Mouse (Mus musculus) kidney, postnatal 0 days (tissue): ENCODE data around the gene Tex44. TPM values are rescaled to one million over a fixed set of nuclear protein-coding genes. Genes with fewer than 3 reads are reported as not detected.

Experiments
- ATAC-seq: fragments of 200-750 bp; cut with Nextera tagmentation; replicated peaks from 2 replicates; pipeline ENCODE4 v1.8.0; 2017; ENCODE audit warnings: low read depth, moderate number of reproducible peaks, moderate TSS enrichment, moderate library complexity; ENCODE audit not compliant: low FRiP score
- DNase-seq: peaks from one replicate; pipeline ENCODE4 v3.0.0-alpha.2; 2016; ENCODE audit warnings: low spot score
- H3K27ac ChIP-seq: fragments of 300-500 bp; sonication (generic); 2 replicates; pipeline ENCODE4 v1.5.1; 2014; ENCODE audit warnings: mild to moderate bottlenecking
- H3K27me3 ChIP-seq: fragments of 300-500 bp; sonication (generic); 2 replicates; pipeline ENCODE4 v1.6.1; 2014; ENCODE audit warnings: low read length, mixed read lengths; ENCODE audit not compliant: insufficient read depth
- H3K36me3 ChIP-seq: fragments of 300-500 bp; sonication (generic); 2 replicates; pipeline ENCODE4 v1.6.1; 2014; ENCODE audit warnings: low read length, mixed read lengths; ENCODE audit not compliant: insufficient read depth
- H3K4me1 ChIP-seq: fragments of 300-500 bp; sonication (generic); replicated peaks from 2 replicates; pipeline ENCODE4 v1.6.1; 2014; ENCODE audit warnings: antibody characterized with exemption, low read length, mixed read lengths; ENCODE audit not compliant: insufficient read depth
- H3K4me2 ChIP-seq: fragments of 300-500 bp; sonication (generic); 2 replicates; pipeline ENCODE4 v1.6.1; 2014; ENCODE audit warnings: mild to moderate bottlenecking, low read length, moderate library complexity, mixed read lengths
- H3K4me3 ChIP-seq: fragments of 300-500 bp; sonication (generic); replicated peaks from 2 replicates; pipeline ENCODE4 v1.5.1; 2014; ENCODE audit warnings: low read depth, low read length
- H3K9ac ChIP-seq: fragments of 300-500 bp; sonication (generic); 2 replicates; pipeline ENCODE4 v1.6.1; 2014; ENCODE audit warnings: low read depth, low read length
- H3K9me3 ChIP-seq: fragments of 300-500 bp; sonication (generic); replicated peaks from 2 replicates; pipeline ENCODE4 v1.6.1; 2016; ENCODE audit warnings: low read length, inconsistent platforms, mixed read lengths
- CTCF ChIP-seq: IDR thresholded peaks from 2 replicates; pipeline ENCODE4 v1.5.1; 2016; ENCODE audit warnings: antibody characterized with exemption, low read depth, mild to moderate bottlenecking, moderate library complexity
- WGBS: fragments of 180-500 bp; shearing (Covaris S2); extraction: QIAGEN DNeasy Blood & Tissue Kit; methylation state at CpG from one replicate; pipeline ENCODE4 v1.1.7; 2014; 5-methylcytosine and 5-hydroxymethylcytosine counted together
- polyA plus RNA-seq: library from polyadenylated mRNA; unstranded; fragments of >200 nt; fragmentation: Nextera tagmentation; extraction: Ambion mirVana; gene quantifications from 2 replicates; pipeline ENCODE4 v1.2.1, GENCODE M21; 2015

Tex44 gene
- polyA plus RNA-seq, 1 experiment from 2014 or later, result not detected

DNA sequence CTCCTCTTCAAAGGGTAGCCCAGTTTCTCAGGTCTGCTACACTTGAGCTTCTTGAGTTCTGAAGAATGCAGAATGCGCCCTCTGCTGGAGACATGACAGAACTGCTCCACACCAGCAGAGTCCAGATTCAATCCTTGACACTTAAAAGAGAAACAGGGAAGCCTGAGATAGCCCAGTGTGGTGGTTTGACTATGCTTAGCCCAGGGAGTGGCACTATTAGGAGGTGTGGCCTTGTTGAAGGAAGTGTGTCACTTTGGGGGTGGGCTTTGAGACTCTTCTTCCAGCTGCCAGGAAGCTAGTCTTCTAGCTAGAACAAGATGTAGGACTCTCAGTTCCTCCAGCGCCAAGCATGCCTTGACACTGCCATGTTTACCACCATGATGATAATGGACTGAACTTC, 3.9 kb downstream of the Tex44 start:
- DNase-seq (peak; percentile 87), ATAC-seq (no peak)
- no peaks in the 10 kb centered on the region for H3K36me3 ChIP-seq
- H3K9me3 ChIP-seq, result no peaks in the 10 kb centered on the region
- H3K27ac ChIP-seq, result no peak overlapping the region
- no peak overlapping the region for H3K4me3 ChIP-seq
- H3K27me3 ChIP-seq, result no peaks in the 10 kb centered on the region
- 46% methylated on average over 2 of the region's 2 CpGs for WGBS
- H3K4me1 ChIP-seq, result peaks cover 8% of the 10 kb centered on the region
- TF ChIP-seq CTCF, result peak; percentile 96
- H3K9ac ChIP-seq, result no peak overlapping the region
- H3K4me2 ChIP-seq, result no peak overlapping the region

DNA sequence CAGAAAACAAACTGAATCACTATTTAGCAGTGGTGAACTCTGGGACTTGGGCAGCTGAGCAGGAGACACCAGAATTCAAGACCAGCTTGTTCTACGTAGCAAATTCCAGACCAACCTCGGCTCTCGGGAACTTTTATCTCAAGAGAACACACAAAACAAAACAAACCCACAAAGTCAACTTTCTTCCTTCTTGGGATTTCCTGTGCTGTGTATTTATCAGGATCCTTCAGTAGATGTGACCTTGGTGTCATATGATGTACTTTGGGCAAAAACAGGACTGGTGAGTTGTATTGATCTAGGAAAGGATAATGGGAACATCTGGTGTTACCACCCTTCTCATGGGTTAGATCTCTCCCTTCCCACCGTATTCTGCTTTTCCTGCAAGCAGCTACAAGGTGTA, 6.6 kb downstream of the Tex44 start:
- H3K9ac ChIP-seq, result no peak overlapping the region
- H3K27ac ChIP-seq, result no peak overlapping the region
- no peak overlapping the region for H3K4me2 ChIP-seq
- H3K4me1 ChIP-seq, result peaks cover 16% of the 10 kb centered on the region
- no peaks in the 10 kb centered on the region for H3K27me3 ChIP-seq
- ATAC-seq, result no peak
- no peaks in the 10 kb centered on the region for H3K36me3 ChIP-seq
- WGBS, result 78% methylated on average over 4 of the region's 4 CpGs
- DNase-seq, result no peak
- no peak overlapping the region for H3K4me3 ChIP-seq
- no peak for TF ChIP-seq CTCF
- no peaks in the 10 kb centered on the region for H3K9me3 ChIP-seq

DNA sequence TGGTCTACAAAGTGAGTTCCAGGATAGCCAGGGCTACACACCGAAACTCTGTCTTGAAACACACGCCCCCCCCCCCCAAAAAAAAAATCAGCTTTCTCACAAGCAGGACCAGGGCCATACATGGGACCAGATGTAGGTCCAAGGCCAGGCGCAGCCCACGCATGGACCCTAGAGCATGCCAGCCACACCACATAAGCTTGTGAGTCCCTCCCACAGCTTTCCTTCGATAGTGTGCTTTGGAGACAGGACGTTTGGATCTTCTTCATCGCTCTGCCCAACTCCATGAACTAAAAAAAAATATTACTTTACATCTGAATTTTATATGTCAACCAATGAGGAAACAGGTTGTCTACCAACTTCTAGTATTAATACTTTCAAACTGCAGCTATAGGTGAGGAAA, 7.2 kb downstream of the Tex44 start:
- Histone ChIP-seq H3K4me2 (no peak overlapping the region), H3K36me3 (no peaks in the 10 kb centered on the region)
- WGBS, result 63% methylated on average over 7 of the region's 7 CpGs

DNA sequence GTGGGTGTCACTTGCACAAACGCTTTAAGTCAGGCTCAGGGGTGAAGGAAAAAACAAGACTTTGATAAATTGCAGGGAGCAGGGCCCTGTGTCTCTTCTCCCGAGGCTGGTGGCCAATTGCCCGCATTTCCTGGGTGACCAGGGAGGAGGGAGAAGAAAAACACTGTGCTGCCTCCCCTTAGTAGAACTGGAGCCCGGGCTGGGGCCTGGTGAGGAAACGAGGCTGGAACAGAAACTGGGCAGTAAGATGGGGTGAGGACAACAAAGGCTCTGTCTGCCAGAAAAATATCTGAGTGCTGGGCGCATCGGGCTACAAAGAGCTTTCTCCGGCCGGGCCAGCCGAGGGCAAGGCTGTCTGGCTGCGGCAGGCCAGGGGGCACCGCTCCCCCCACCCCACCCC, 7.9 kb downstream of the Tex44 start:
- Histone ChIP-seq H3K36me3 (no peaks in the 10 kb centered on the region), H3K9ac (peak overlapping the region; percentile 62; the same call in 1 of the 2 replicates), H3K4me2 (peak overlapping the region; percentile 84), H3K27me3 (no peaks in the 10 kb centered on the region), H3K4me1 (peaks cover 16% of the 10 kb centered on the region), H3K4me3 (peak overlapping the region; percentile 49), H3K9me3 (no peaks in the 10 kb centered on the region), H3K27ac (peak overlapping the region; percentile 98)
- peak; percentile 83 for DNase-seq
- 0% methylated on average over 12 of the region's 12 CpGs for WGBS
- no peak for TF ChIP-seq CTCF
- ATAC-seq, result peak; percentile 63

More for the DNA sequence above, 7.2 kb downstream of the Tex44 start:
- no peak for TF ChIP-seq CTCF
- Histone ChIP-seq H3K9me3 (no peaks in the 10 kb centered on the region), H3K4me1 (peaks cover 16% of the 10 kb centered on the region), H3K4me3 (no peak overlapping the region), H3K27me3 (no peaks in the 10 kb centered on the region), H3K9ac (no peak overlapping the region), H3K27ac (peak overlapping the region; percentile 98)
- DNase-seq (no peak), ATAC-seq (no peak)

DNA sequence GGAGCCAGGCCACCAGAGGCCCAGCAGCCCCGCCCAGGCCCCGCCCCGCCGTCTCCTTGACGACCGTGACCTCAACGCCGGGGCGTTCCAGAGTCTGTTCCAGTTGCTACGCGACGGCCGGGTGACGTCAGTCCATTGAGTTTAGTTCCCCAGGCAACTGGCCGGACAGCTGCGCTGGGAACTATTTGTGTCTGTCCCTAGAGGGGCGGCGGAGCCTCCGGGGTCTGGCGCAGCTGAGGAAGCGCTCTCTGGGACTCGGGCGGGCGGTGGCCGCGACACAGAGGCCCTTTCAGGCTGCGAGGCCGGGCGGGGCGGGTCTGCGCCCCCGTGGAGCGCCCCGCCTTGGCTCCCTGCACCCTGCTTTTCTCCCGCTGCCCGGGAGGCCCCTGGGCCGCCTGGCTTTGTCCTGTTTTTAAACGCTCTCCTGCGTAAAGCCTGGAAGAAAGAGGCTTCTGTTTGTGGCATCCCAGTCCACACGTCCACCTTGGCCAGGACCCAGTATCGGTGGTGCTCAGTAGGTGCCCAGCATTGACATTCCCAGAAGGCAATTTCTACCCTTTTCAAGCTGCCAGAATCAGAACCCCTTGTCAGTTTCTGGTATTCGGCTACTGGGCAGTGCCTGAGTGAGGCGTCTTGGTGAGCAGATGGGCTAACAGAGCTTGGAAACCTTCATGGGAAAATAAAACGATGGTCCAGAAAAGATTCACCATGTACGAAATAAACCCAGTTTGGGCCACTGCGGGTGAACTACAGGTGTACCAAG, 8.5 kb downstream of the Tex44 start:
- 3% methylated on average over 46 of the region's 46 CpGs for WGBS
- ATAC-seq, result peak; percentile 93

DNA sequence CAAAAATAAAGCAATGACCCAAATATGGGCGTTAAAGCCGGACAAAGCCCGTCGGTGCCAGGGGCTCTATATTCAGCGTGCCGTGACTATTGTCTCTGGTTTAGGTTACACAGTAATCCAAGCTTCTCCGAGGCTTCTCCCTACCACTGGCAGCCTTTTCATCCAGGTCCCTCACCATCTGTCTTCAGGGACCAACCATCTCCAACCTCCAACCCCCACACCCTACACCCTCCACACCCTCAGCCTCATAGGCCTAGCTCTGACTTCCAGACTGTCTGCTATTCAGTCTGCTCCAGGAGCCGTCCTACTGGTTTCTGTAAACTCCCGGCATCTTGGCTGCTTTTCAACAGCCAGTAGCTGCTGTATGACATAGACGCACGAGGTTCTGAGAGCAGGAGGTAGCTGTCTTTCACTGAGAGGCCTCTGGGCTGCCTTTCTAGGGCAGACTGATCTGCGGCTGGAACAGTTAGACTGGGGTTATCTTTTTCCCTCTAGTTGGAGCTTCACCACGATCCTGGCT, 9.2 kb downstream of the Tex44 start:
- H3K4me3 ChIP-seq, result no peak overlapping the region

More for the DNA sequence above, 8.5 kb downstream of the Tex44 start:
- DNase-seq, result peak; percentile 99
- H3K4me2 ChIP-seq, result peak overlapping the region; percentile 84
- no peak for TF ChIP-seq CTCF
- peak overlapping the region; percentile 82 for H3K9ac ChIP-seq
- H3K4me3 ChIP-seq, result peak overlapping the region; percentile 49
- no peaks in the 10 kb centered on the region for H3K36me3 ChIP-seq
- peak overlapping the region; percentile 98 for H3K27ac ChIP-seq
- H3K4me1 ChIP-seq, result peaks cover 16% of the 10 kb centered on the region
- H3K9me3 ChIP-seq, result no peaks in the 10 kb centered on the region
- H3K27me3 ChIP-seq, result no peaks in the 10 kb centered on the region

More for the DNA sequence above, 9.2 kb downstream of the Tex44 start:
- Histone ChIP-seq H3K9me3 (no peaks in the 10 kb centered on the region), H3K27me3 (no peaks in the 10 kb centered on the region), H3K4me1 (peaks cover 16% of the 10 kb centered on the region), H3K9ac (peak overlapping the region; percentile 82), H3K36me3 (no peaks in the 10 kb centered on the region), H3K4me2 (peak overlapping the region; percentile 84; the same call in 1 of the 2 replicates), H3K27ac (peak overlapping the region; percentile 98)
- no peak; the same call in 1 of the 2 replicates for ATAC-seq
- peak; percentile 83 for DNase-seq
- WGBS, result 11% methylated on average over 13 of the region's 13 CpGs
- TF ChIP-seq CTCF, result no peak
